ENCODE assay signal across 11 mouse cellular contexts in genomic region chr3:104795661-104796340, GRCm38 (mm10). TPM values are rescaled to one million over a fixed set of nuclear protein-coding genes. Genes with fewer than 3 reads are reported as not detected.
DNase-seq lines count a peak whose midpoint lies in the region; ATAC-seq and TF ChIP-seq lines count a peak whose summit lies in the region.
"Had no signal": no experiment of that assay in that cellular context is flagged by ENCODE, and none has a peak within 500 bp of the region (broad histone marks: within the 10 kb centered on the region; RNA-seq: fewer than 3 reads in every experiment).

No protein-coding gene starts in this region.

- peak overlapping the region; percentile 19; the same call in 1 of the 2 replicates for H3K9ac ChIP-seq in heart, embryonic 13.5 days
- no peak overlapping the region for H3K9ac ChIP-seq in kidney, postnatal 0 days (ENCODE audit: low read depth, low read length)

- no peak for TF ChIP-seq CTCF in kidney, postnatal 0 days (IDR thresholded peaks at IDR 0.05; ENCODE audit: low read depth)

- H3K27ac ChIP-seq in heart, embryonic 13.5 days (replicated peaks), result peak overlapping the region; percentile 96
- H3K27ac ChIP-seq in kidney, postnatal 0 days, result peak overlapping the region; percentile 70

- no peak for DNase-seq in heart, adult 9 months (ENCODE audit: low spot score in 2 of 2)
- peak; percentile 72 for DNase-seq in 416B (ENCODE audit: low read depth)
- peak; percentile 45 for DNase-seq in MN1 (ENCODE audit: low spot score)
- DNase-seq in kidney, postnatal 0 days (ENCODE audit: low spot score), result no peak
- DNase-seq in layer of hippocampus, postnatal 10 days (ENCODE audit: low spot score in 2 of 2), result no peak
- DNase-seq: thymus, adult 18-20 months had no signal

- H3K4me1 ChIP-seq in heart, embryonic 13.5 days, result peaks cover 59% of the 10 kb centered on the region
- H3K4me1 ChIP-seq in kidney, postnatal 0 days (replicated peaks; ENCODE audit: insufficient read depth, low read length), result peaks cover 34% of the 10 kb centered on the region

- no peak overlapping the region for H3K4me2 ChIP-seq in heart, embryonic 13.5 days
- no peak overlapping the region for H3K4me2 ChIP-seq in kidney, postnatal 0 days (ENCODE audit: low read length)

- 60% methylated on average over 15 of the region's 15 CpGs for WGBS in heart, embryonic 13.5 days
- WGBS in kidney, postnatal 0 days, result 57% methylated on average over 15 of the region's 15 CpGs

- peaks cover 87% of the 10 kb centered on the region for H3K36me3 ChIP-seq in heart, embryonic 13.5 days
- peaks cover 38% of the 10 kb centered on the region for H3K36me3 ChIP-seq in kidney, postnatal 0 days (ENCODE audit: insufficient read depth, low read length)

- ATAC-seq in heart, embryonic 13.5 days (ENCODE audit: extremely low read depth, insufficient number of reproducible peaks, low FRiP score, low TSS enrichment), result no peak
- no peak for ATAC-seq in kidney, postnatal 0 days (replicated peaks; ENCODE audit: low FRiP score, low read depth)
- no peak for ATAC-seq in erythroid progenitor cell, adult 5-6 weeks (replicated peaks; ENCODE audit: low FRiP score, poor library complexity, severe bottlenecking)
- ATAC-seq in erythroblast, adult 5-6 weeks (replicated peaks; ENCODE audit: low FRiP score, poor library complexity, severe bottlenecking), result no peak
- ATAC-seq: midbrain, embryonic 16.5 days had no signal

- H3K9me3 ChIP-seq in heart, embryonic 13.5 days, result no peaks in the 10 kb centered on the region
- no peaks in the 10 kb centered on the region for H3K9me3 ChIP-seq in kidney, postnatal 0 days (replicated peaks; ENCODE audit: low read length)

- H3K4me3 ChIP-seq in heart, embryonic 13.5 days, result no peak overlapping the region
- no peak overlapping the region for H3K4me3 ChIP-seq in kidney, postnatal 0 days (replicated peaks; ENCODE audit: low read depth, low read length)

- H3K27me3 ChIP-seq in heart, embryonic 13.5 days (replicated peaks), result no peaks in the 10 kb centered on the region
- no peaks in the 10 kb centered on the region for H3K27me3 ChIP-seq in kidney, postnatal 0 days (ENCODE audit: insufficient read depth, low read length)

RNA-seq across cellular contexts. Expression of gene Rhoc, which starts 7.6 kb away (rescaled TPM):
- 192 and 225 TPM in 2 replicates for polyA plus RNA-seq in heart, embryonic 13.5 days (2015; fragmentation: Nextera tagmentation; extraction: Ambion mirVana)
- 119 and 128 TPM in 2 replicates for polyA plus RNA-seq in kidney, postnatal 0 days (2015; fragmentation: Nextera tagmentation; extraction: Ambion mirVana)
- not detected in 2 replicates for total RNA-seq in erythroid progenitor cell, adult 5-6 weeks (2015; ENCODE audit: low replicate concordance)
- 3.9 TPM in 1 of 2 replicates, not detected in the other for total RNA-seq in erythroid progenitor cell, adult 5-6 weeks (2017; ENCODE audit: low replicate concordance)
- total RNA-seq in layer of hippocampus, postnatal 10 days (2021), result 10 to 100 TPM; 37.2 to 39.2 TPM
- total RNA-seq in erythroblast, adult 5-6 weeks (2015; ENCODE audit: low replicate concordance), result not detected in 2 replicates
- 1.3 and 2.4 TPM in 2 replicates for total RNA-seq in erythroblast, adult 5-6 weeks (2017; ENCODE audit: low replicate concordance)

RNA-seq across cellular contexts. Expression of gene Fam19a3, which starts 14.2 kb away (rescaled TPM):
- polyA plus RNA-seq in heart, embryonic 13.5 days (2015; fragmentation: Nextera tagmentation; extraction: Ambion mirVana), result 0.96 and 1.0 TPM in 2 replicates
- polyA plus RNA-seq in kidney, postnatal 0 days (2015; fragmentation: Nextera tagmentation; extraction: Ambion mirVana), result 0.07 and 0.10 TPM in 2 replicates
- not detected in 2 replicates for total RNA-seq in erythroid progenitor cell, adult 5-6 weeks (2015; ENCODE audit: low replicate concordance)
- total RNA-seq in erythroid progenitor cell, adult 5-6 weeks (2017; ENCODE audit: low replicate concordance), result not detected in 2 replicates
- not detected for total RNA-seq in layer of hippocampus, postnatal 10 days (2021)
- not detected in 2 replicates for total RNA-seq in erythroblast, adult 5-6 weeks (2015; ENCODE audit: low replicate concordance)
- total RNA-seq in erythroblast, adult 5-6 weeks (2017; ENCODE audit: low replicate concordance), result not detected in 2 replicates
- total RNA-seq: left cerebral cortex, postnatal 14 days had no signal
- polyA plus RNA-seq: midbrain, embryonic 16.5 days had no signal

RNA-seq across cellular contexts. Expression of gene Ppm1j, which starts 14.9 kb away (rescaled TPM):
- polyA plus RNA-seq in heart, embryonic 13.5 days (2015; fragmentation: Nextera tagmentation; extraction: Ambion mirVana), result 36.6 and 38.7 TPM in 2 replicates
- 4.8 and 7.7 TPM in 2 replicates for polyA plus RNA-seq in kidney, postnatal 0 days (2015; fragmentation: Nextera tagmentation; extraction: Ambion mirVana)
- total RNA-seq in erythroid progenitor cell, adult 5-6 weeks (2015; ENCODE audit: low replicate concordance), result not detected in 2 replicates
- not detected in 2 replicates for total RNA-seq in erythroid progenitor cell, adult 5-6 weeks (2017; ENCODE audit: low replicate concordance)
- 1 to 10 TPM in 1 of 2 experiments, under 1 TPM in 1; 0.76 to 1.0 TPM for total RNA-seq in layer of hippocampus, postnatal 10 days (2021)
- total RNA-seq in erythroblast, adult 5-6 weeks (2015; ENCODE audit: low replicate concordance), result not detected in 2 replicates
- total RNA-seq in erythroblast, adult 5-6 weeks (2017; ENCODE audit: low replicate concordance), result not detected in 2 replicates

RNA-seq across cellular contexts. Expression of gene Mov10, which starts 22.6 kb away (rescaled TPM):
- polyA plus RNA-seq in heart, embryonic 13.5 days (2015; fragmentation: Nextera tagmentation; extraction: Ambion mirVana), result 37.1 and 47.6 TPM in 2 replicates
- 38.4 and 42.6 TPM in 2 replicates for polyA plus RNA-seq in kidney, postnatal 0 days (2015; fragmentation: Nextera tagmentation; extraction: Ambion mirVana)
- 2.1 and 2.9 TPM in 2 replicates for total RNA-seq in erythroid progenitor cell, adult 5-6 weeks (2015; ENCODE audit: low replicate concordance)
- 0.64 and 3.6 TPM in 2 replicates for total RNA-seq in erythroid progenitor cell, adult 5-6 weeks (2017; ENCODE audit: low replicate concordance)
- total RNA-seq in layer of hippocampus, postnatal 10 days (2021), result 10 to 100 TPM in 1 of 2 experiments, 1 to 10 TPM in 1; 9.1 to 11.4 TPM
- 1.7 and 5.4 TPM in 2 replicates for total RNA-seq in erythroblast, adult 5-6 weeks (2015; ENCODE audit: low replicate concordance)
- total RNA-seq in erythroblast, adult 5-6 weeks (2017; ENCODE audit: low replicate concordance), result 2.4 TPM in 1 of 2 replicates, not detected in the other

Comparison
In these comparisons a context has a peak if more than half of its experiments do, and no peak if none do; other contexts are left out.
1. DNase-seq: peak in 416B (single experiment) and MN1 (single experiment); none in heart, adult 9 months (0 of 2), kidney, postnatal 0 days (single experiment) and layer of hippocampus, postnatal 10 days (0 of 2).
2. RNA of gene Rhoc, which starts 7.6 kb away (total RNA-seq): 37.2 to 39.2 TPM in layer of hippocampus, postnatal 10 days; 3.9 TPM in erythroid progenitor cell, adult 5-6 weeks and 1.3 to 2.4 TPM in erythroblast, adult 5-6 weeks; every median in the first group is over 4 times any median in the second.